Mouse (Mus musculus) kidney, postnatal 0 days (tissue): ENCODE measurements around the gene Mmd. TPM values are rescaled to one million over a fixed set of nuclear protein-coding genes. Genes with fewer than 3 reads are reported as not detected.

Experiments
- ATAC-seq: fragments of 200-750 bp; cut with Nextera tagmentation; replicated peaks from 2 replicates; pipeline ENCODE4 v1.8.0; 2017; ENCODE audit warnings: low read depth, moderate number of reproducible peaks, moderate TSS enrichment, moderate library complexity; ENCODE audit not compliant: low FRiP score
- DNase-seq: peaks from one replicate; pipeline ENCODE4 v3.0.0-alpha.2; 2016; ENCODE audit warnings: low spot score
- H3K27ac ChIP-seq: fragments of 300-500 bp; sonication (generic); 2 replicates; pipeline ENCODE4 v1.5.1; 2014; ENCODE audit warnings: mild to moderate bottlenecking
- H3K27me3 ChIP-seq: fragments of 300-500 bp; sonication (generic); 2 replicates; pipeline ENCODE4 v1.6.1; 2014; ENCODE audit warnings: low read length, mixed read lengths; ENCODE audit not compliant: insufficient read depth
- H3K36me3 ChIP-seq: fragments of 300-500 bp; sonication (generic); 2 replicates; pipeline ENCODE4 v1.6.1; 2014; ENCODE audit warnings: low read length, mixed read lengths; ENCODE audit not compliant: insufficient read depth
- H3K4me1 ChIP-seq: fragments of 300-500 bp; sonication (generic); replicated peaks from 2 replicates; pipeline ENCODE4 v1.6.1; 2014; ENCODE audit warnings: antibody characterized with exemption, low read length, mixed read lengths; ENCODE audit not compliant: insufficient read depth
- H3K4me2 ChIP-seq: fragments of 300-500 bp; sonication (generic); 2 replicates; pipeline ENCODE4 v1.6.1; 2014; ENCODE audit warnings: mild to moderate bottlenecking, low read length, moderate library complexity, mixed read lengths
- H3K4me3 ChIP-seq: fragments of 300-500 bp; sonication (generic); replicated peaks from 2 replicates; pipeline ENCODE4 v1.5.1; 2014; ENCODE audit warnings: low read depth, low read length
- H3K9ac ChIP-seq: fragments of 300-500 bp; sonication (generic); 2 replicates; pipeline ENCODE4 v1.6.1; 2014; ENCODE audit warnings: low read depth, low read length
- H3K9me3 ChIP-seq: fragments of 300-500 bp; sonication (generic); replicated peaks from 2 replicates; pipeline ENCODE4 v1.6.1; 2016; ENCODE audit warnings: low read length, inconsistent platforms, mixed read lengths
- CTCF ChIP-seq: IDR thresholded peaks from 2 replicates; pipeline ENCODE4 v1.5.1; 2016; ENCODE audit warnings: antibody characterized with exemption, low read depth, mild to moderate bottlenecking, moderate library complexity
- WGBS: fragments of 180-500 bp; shearing (Covaris S2); extraction: QIAGEN DNeasy Blood & Tissue Kit; methylation state at CpG from one replicate; pipeline ENCODE4 v1.1.7; 2014; 5-methylcytosine and 5-hydroxymethylcytosine counted together
- polyA plus RNA-seq: library from polyadenylated mRNA; unstranded; fragments of >200 nt; fragmentation: Nextera tagmentation; extraction: Ambion mirVana; gene quantifications from 2 replicates; pipeline ENCODE4 v1.2.1, GENCODE M21; 2015

Mmd gene
- polyA plus RNA-seq, 1 experiment from 2014 or later: 29.8 TPM

DNA sequence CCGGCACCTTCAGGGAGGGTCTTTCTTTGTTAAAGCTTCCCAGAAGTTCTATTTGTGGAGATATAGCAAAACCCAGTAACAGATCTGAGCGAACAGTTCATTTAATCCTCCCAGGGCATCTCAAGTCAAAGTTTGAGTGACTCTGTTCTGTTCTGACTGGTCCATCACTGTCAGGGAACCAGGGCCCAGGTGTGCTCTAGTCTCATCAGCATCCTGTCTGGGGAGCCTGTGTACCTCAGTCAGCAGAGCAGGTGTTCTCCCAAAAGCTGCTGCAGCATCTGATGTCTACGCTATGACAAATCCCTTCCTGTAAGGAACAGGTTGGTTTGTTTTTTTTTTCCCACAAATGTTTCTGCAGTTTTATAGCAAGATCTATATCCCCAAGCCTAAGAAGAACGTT lies 2.6 kb upstream of the Mmd start:
- Histone ChIP-seq H3K4me3 (no peak overlapping the region), H3K9me3 (no peaks in the 10 kb centered on the region), H3K36me3 (no peaks in the 10 kb centered on the region), H3K4me1 (peaks cover 17% of the 10 kb centered on the region; the same call in 1 of the 2 replicates), H3K27ac (no peak overlapping the region), H3K4me2 (no peak overlapping the region), H3K9ac (no peak overlapping the region), H3K27me3 (no peaks in the 10 kb centered on the region)
- no peak for TF ChIP-seq CTCF
- ATAC-seq (no peak), DNase-seq (no peak)
- 75% methylated on average over 4 of the region's 4 CpGs for WGBS

- DNase-seq (no peak), ATAC-seq (no peak)
- H3K4me1 ChIP-seq: peaks cover 24% of the 10 kb centered on the region
- no peak overlapping the region for H3K4me3 ChIP-seq
- no peaks in the 10 kb centered on the region for H3K27me3 ChIP-seq
- TF ChIP-seq CTCF: no peak
- no peak overlapping the region for H3K4me2 ChIP-seq
- H3K9me3 ChIP-seq: no peaks in the 10 kb centered on the region
- WGBS: 59% methylated on average over 4 of the region's 4 CpGs
- no peak overlapping the region for H3K9ac ChIP-seq
- no peaks in the 10 kb centered on the region for H3K36me3 ChIP-seq
- no peak overlapping the region for H3K27ac ChIP-seq
Observed at GRCm38 (mm10) chr11:90247793-90248192, 1.5 kb upstream of the Mmd start.

DNA sequence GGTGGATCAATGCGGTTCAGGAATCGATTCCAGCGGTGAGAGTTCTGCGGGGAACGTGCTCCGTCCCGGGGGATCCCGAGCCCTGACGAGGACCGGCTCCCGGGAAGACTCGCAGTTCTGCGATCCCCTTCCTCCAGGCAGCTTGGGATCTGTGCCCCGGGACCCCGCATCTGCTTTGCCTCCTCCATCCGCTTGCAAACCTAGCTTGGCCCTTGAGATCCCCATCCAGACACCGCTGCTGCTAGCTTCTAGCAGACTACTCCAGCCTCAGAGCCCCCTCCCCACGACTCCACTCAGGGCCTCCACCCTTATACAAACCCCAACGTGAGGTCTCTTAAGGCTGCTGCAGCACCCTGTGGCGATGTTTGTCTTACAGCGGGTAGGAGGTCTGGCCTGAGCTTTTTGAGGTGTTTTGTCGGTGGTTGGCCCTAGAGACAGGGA lies 465 bp downstream of the Mmd start:
- ATAC-seq: peak; percentile 41
- H3K27me3 ChIP-seq: no peaks in the 10 kb centered on the region
- under 1% methylated on average over 22 of the region's 22 CpGs for WGBS

DNA sequence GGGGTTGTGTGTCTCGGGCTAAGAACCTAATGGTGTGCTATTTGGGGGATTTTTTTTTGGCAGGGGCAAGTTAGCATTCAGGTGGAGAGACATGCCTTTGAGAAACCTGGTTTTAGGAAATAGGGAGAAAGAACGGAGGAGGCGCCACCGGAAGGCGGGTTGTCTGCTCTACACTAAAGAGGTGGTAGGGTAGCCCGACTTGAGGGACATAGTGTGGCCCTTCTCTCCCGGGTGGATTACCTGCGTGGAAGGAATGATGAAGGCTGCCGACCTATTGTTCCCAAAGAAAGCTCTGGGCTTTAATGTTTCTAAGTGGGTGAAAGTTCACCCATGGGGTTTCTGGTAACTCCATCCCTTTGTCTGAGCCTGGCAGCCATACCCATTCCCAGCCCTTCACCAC lies 933 bp downstream of the Mmd start:
- Histone ChIP-seq H3K27me3 (no peaks in the 10 kb centered on the region), H3K9ac (peak overlapping the region; percentile 87), H3K4me3 (peak overlapping the region; percentile 87), H3K4me2 (peak overlapping the region; percentile 71), H3K36me3 (no peaks in the 10 kb centered on the region), H3K9me3 (no peaks in the 10 kb centered on the region), H3K4me1 (peaks cover 24% of the 10 kb centered on the region), H3K27ac (0 out of 2 replicates have a peak overlapping the region, but pooled peaks have one; percentile 44)
- TF ChIP-seq CTCF: no peak
- ATAC-seq (no peak), DNase-seq (peak; percentile 38)
- 4% methylated on average over 9 of the region's 9 CpGs for WGBS

More for the DNA sequence above, 465 bp downstream of the Mmd start:
- H3K27ac ChIP-seq: peak overlapping the region; percentile 44
- no peak for TF ChIP-seq CTCF
- no peaks in the 10 kb centered on the region for H3K36me3 ChIP-seq
- peak; percentile 63 for DNase-seq
- H3K9ac ChIP-seq: peak overlapping the region; percentile 87
- H3K4me3 ChIP-seq: peak overlapping the region; percentile 87
- no peaks in the 10 kb centered on the region for H3K9me3 ChIP-seq
- peak overlapping the region; percentile 71 for H3K4me2 ChIP-seq
- peaks cover 24% of the 10 kb centered on the region for H3K4me1 ChIP-seq

DNA sequence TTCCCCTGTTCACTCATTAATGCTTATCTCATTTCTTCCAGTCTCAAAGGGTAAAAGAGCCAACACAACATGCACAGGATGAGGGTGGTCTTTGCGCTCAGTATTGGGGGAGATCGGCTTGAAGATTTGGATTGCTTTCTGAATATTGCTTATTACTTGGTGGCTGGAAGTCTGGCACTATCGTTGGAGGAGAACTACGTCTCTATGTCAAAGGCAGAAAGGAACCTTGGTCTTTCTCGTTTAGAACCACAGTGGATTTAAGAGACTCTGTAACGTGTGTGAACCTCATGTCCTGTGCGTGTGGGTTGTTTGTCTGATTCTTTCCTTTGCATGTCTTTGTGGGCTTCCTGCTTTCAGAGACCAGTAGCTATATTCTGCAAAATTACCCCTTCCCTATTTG lies 1.5 kb downstream of the Mmd start:
- 64% methylated on average over 7 of the region's 7 CpGs for WGBS
- no peak overlapping the region for H3K27ac ChIP-seq

GRCm38 (mm10) chr11:90251923-90252322 lies 2.7 kb downstream of the Mmd start:
- no peak for TF ChIP-seq CTCF
- Histone ChIP-seq H3K4me2 (no peak overlapping the region), H3K27me3 (no peaks in the 10 kb centered on the region), H3K4me3 (no peak overlapping the region), H3K27ac (no peak overlapping the region), H3K9ac (no peak overlapping the region), H3K4me1 (peaks cover 24% of the 10 kb centered on the region), H3K36me3 (no peaks in the 10 kb centered on the region), H3K9me3 (no peaks in the 10 kb centered on the region)
- 39% methylated on average over 2 of the region's 2 CpGs for WGBS
- ATAC-seq (no peak), DNase-seq (no peak)

More for the DNA sequence above, 1.5 kb downstream of the Mmd start:
- Histone ChIP-seq H3K27me3 (no peaks in the 10 kb centered on the region), H3K36me3 (no peaks in the 10 kb centered on the region), H3K4me1 (peaks cover 24% of the 10 kb centered on the region), H3K9ac (no peak overlapping the region), H3K4me3 (peak overlapping the region; percentile 87), H3K4me2 (peak overlapping the region; percentile 71), H3K9me3 (no peaks in the 10 kb centered on the region)
- ATAC-seq (no peak), DNase-seq (no peak)
- TF ChIP-seq CTCF: no peak

GRCm38 (mm10) chr11:90252366-90252765 lies 3.1 kb downstream of the Mmd start:
- no peak overlapping the region for H3K9ac ChIP-seq
- H3K9me3 ChIP-seq: no peaks in the 10 kb centered on the region
- no peak overlapping the region for H3K4me2 ChIP-seq
- no peak for TF ChIP-seq CTCF
- no peak overlapping the region for H3K27ac ChIP-seq
- WGBS: 79% methylated on average over 8 of the region's 8 CpGs
- peaks cover 24% of the 10 kb centered on the region for H3K4me1 ChIP-seq
- no peaks in the 10 kb centered on the region for H3K27me3 ChIP-seq
- ATAC-seq: no peak
- DNase-seq: no peak
- no peak overlapping the region for H3K4me3 ChIP-seq
- H3K36me3 ChIP-seq: 0 out of 2 replicates have a peak, but pooled peaks cover 2% of the 10 kb centered on the region
